ENCODE assay signal across 26 mouse cellular contexts in genomic region chr9:40649983-40650382, GRCm38 (mm10). TPM values are rescaled to one million over a fixed set of nuclear protein-coding genes. Genes with fewer than 3 reads are reported as not detected.
A peak's percentile ranks its signal among the peaks of the same experiment; 100 is the strongest.
DNase-seq lines count a peak whose midpoint lies in the region; ATAC-seq and TF ChIP-seq lines count a peak whose summit lies in the region.
"Had no signal": no experiment of that assay in that cellular context is flagged by ENCODE, and none has a peak within 500 bp of the region (broad histone marks: within the 10 kb centered on the region; RNA-seq: fewer than 3 reads in every experiment).

No protein-coding gene starts in this region.

- no peak overlapping the region for H3K4me3 ChIP-seq in lung, embryonic 16.5 days (ENCODE audit: low read length)
- H3K4me3 ChIP-seq in lung, adult 2 months (replicated peaks; ENCODE audit: extremely low read depth, low read depth, low read length) = no peak overlapping the region
- H3K4me3 ChIP-seq: embryonic facial prominence, embryonic 13.5 days; embryonic facial prominence, embryonic 15.5 days; erythroblast, embryonic 14.5 days; forebrain, embryonic 10.5 days; forebrain, embryonic 12.5 days had no signal

- no peak for TF ChIP-seq POLR2A in lung, adult 2 months (IDR thresholded peaks at IDR 0.05; ENCODE audit: borderline replicate concordance, extremely low read depth, low read depth, low read length)

- DNase-seq in lung, postnatal 25 days (ENCODE audit: low spot score) = no peak
- DNase-seq in lung, postnatal 10 days = peak; percentile 58
- DNase-seq in lung, adult 2 months = no peak
- DNase-seq in lung, postnatal 4 days = peak; percentile 41 to 73
- no peak for DNase-seq in kidney, postnatal 4 days
- DNase-seq: adrenal gland, postnatal 10 days; adrenal gland, postnatal 25 days; B cell, adult 2 months; cerebellum, adult 11 months; cerebellum, adult 18-20 months; cerebellum, adult 8-10 months; cerebellum, postnatal 14 days; cerebellum, postnatal 36 days; embryo, embryonic 11 days had no signal

- no peaks in the 10 kb centered on the region for H3K36me3 ChIP-seq in lung, embryonic 16.5 days (ENCODE audit: control insufficient read depth, insufficient read depth, low read length)
- H3K36me3 ChIP-seq: embryonic facial prominence, embryonic 13.5 days; embryonic facial prominence, embryonic 15.5 days; forebrain, embryonic 10.5 days; forebrain, embryonic 12.5 days had no signal

- no peaks in the 10 kb centered on the region for H3K27me3 ChIP-seq in lung, embryonic 16.5 days (ENCODE audit: control insufficient read depth, insufficient read depth, low read depth, low read length)
- H3K27me3 ChIP-seq: embryonic facial prominence, embryonic 13.5 days; embryonic facial prominence, embryonic 15.5 days; forebrain, embryonic 12.5 days had no signal

- no peak overlapping the region for H3K9ac ChIP-seq in lung, embryonic 16.5 days (ENCODE audit: low read length)
- H3K9ac ChIP-seq: embryonic facial prominence, embryonic 13.5 days; embryonic facial prominence, embryonic 15.5 days; forebrain, embryonic 12.5 days had no signal

- whole genome bisulfite sequencing in lung, embryonic 16.5 days = 43% methylated on average over 6 of the region's 6 CpGs
- WGBS in lung, adult 2 months = 64% methylated on average over 6 of the region's 6 CpGs

- ATAC-seq in lung, embryonic 16.5 days (ENCODE audit: low read depth) = peak; percentile 51; the same call in 1 of the 2 replicates
- ATAC-seq: CD4-positive, CD25-positive, alpha-beta regulatory T cell, adult 4 months; forebrain, embryonic 14.5 days; forebrain, embryonic 16.5 days had no signal

- H3K9me3 ChIP-seq in lung, embryonic 16.5 days (ENCODE audit: control insufficient read depth, low read length) = no peaks in the 10 kb centered on the region
- H3K9me3 ChIP-seq: embryonic facial prominence, embryonic 13.5 days; embryonic facial prominence, embryonic 15.5 days; forebrain, embryonic 10.5 days; forebrain, embryonic 12.5 days had no signal

- no peaks in the 10 kb centered on the region for H3K4me1 ChIP-seq in lung, embryonic 16.5 days (replicated peaks; ENCODE audit: control insufficient read depth, insufficient read depth, low read length)
- no peaks in the 10 kb centered on the region for H3K4me1 ChIP-seq in lung, adult 2 months (ENCODE audit: control insufficient read depth, insufficient read depth, low read length)
- H3K4me1 ChIP-seq: embryonic facial prominence, embryonic 13.5 days; embryonic facial prominence, embryonic 15.5 days had no signal

- no peak for TF ChIP-seq CTCF in lung, adult 2 months (IDR thresholded peaks at IDR 0.05; ENCODE audit: insufficient read depth, low read length)

- no peak overlapping the region for H3K4me2 ChIP-seq in lung, embryonic 16.5 days (ENCODE audit: low read depth, low read length)
- H3K4me2 ChIP-seq: embryonic facial prominence, embryonic 13.5 days; embryonic facial prominence, embryonic 15.5 days; forebrain, embryonic 12.5 days had no signal

- no peak overlapping the region for H3K27ac ChIP-seq in lung, embryonic 16.5 days (ENCODE audit: low read length)
- H3K27ac ChIP-seq: embryonic facial prominence, embryonic 13.5 days; embryonic facial prominence, embryonic 15.5 days; forebrain, embryonic 10.5 days; forebrain, embryonic 12.5 days had no signal

RNA-seq across cellular contexts. Expression of gene Gm21915, which starts 20.4 kb away (rescaled TPM):
- polyA plus RNA-seq in lung, embryonic 16.5 days (2015; fragmentation: Nextera tagmentation; extraction: Ambion mirVana) = not detected in 2 replicates
- polyA plus RNA-seq in lung, adult 2 months (2012; rRNA removed) = not detected in 2 replicates
- polyA plus RNA-seq: adrenal gland, adult 2 months; brain, embryonic 14.5 days; CD4-positive, CD25-positive, alpha-beta regulatory T cell, adult 4 months; embryonic facial prominence, embryonic 11.5 days; embryonic facial prominence, embryonic 13.5 days; embryonic facial prominence, embryonic 15.5 days; erythroblast, embryonic 14.5 days; forebrain, embryonic 10.5 days; forebrain, embryonic 12.5 days; forebrain, embryonic 14.5 days; forebrain, embryonic 16.5 days had no signal

RNA-seq across cellular contexts. Expression of gene Clmp, which starts 35.8 kb away (rescaled TPM):
- polyA plus RNA-seq in lung, embryonic 16.5 days (2015; fragmentation: Nextera tagmentation; extraction: Ambion mirVana) = 9.8 and 10.8 TPM in 2 replicates
- polyA plus RNA-seq in lung, adult 2 months (2012; rRNA removed) = 11.8 and 16.5 TPM in 2 replicates
- polyA plus RNA-seq: erythroblast, embryonic 14.5 days had no signal

Comparison
In these comparisons a context has a peak if more than half of its experiments do, and no peak if none do; other contexts are left out.
1. DNase-seq: peak in lung, postnatal 10 days (single experiment) and lung, postnatal 4 days (2 of 2); none in lung, postnatal 25 days (single experiment), lung, adult 2 months (single experiment) and kidney, postnatal 4 days (0 of 2).